Mouse (Mus musculus) heart, postnatal 25 days (tissue): ENCODE results near the gene Igf2bp1. TPM values are rescaled to one million over a fixed set of nuclear protein-coding genes. Genes with fewer than 3 reads are reported as not detected.

ENCODE experiments used
- DNase-seq: peaks from one replicate; pipeline ENCODE4 v3.0.0; 2022; ENCODE audit warnings: low spot score
- intact Hi-C: fragments of 180-260 bp; cut with DNase I; formaldehyde crosslinking; loops from one replicate; pipeline ENCODE4 v1.15.1; 2025
- microRNA-seq: library from miRNA; unstranded; fragments of <30 nt; microRNA quantifications from one replicate; pipeline ENCODE4 v1.2.0, GENCODE M21; 2022
- total RNA-seq, 2 experiments: library from RNA; stranded (reverse); gene quantifications; 2 replicates each; pipeline ENCODE4 v1.2.3; 2021

The Igf2bp1 gene
- total RNA-seq, 2 experiments from 2014 or later = 0.23 to 0.25 TPM

GRCm38 (mm10) chr11:95914571-95914991 is 91.2 kb downstream of the Igf2bp1 start, which contains the start of gene B4galnt2:
Gene B4galnt2 (minus strand): TSS chr11:95914891.
- no peak for DNase-seq
- intact Hi-C loops = no loop called here

- intact Hi-C loops = no loop called here
- DNase-seq = no peak
Measured at GRCm38 (mm10) chr11:95913959-95914566, 91.7 kb downstream of the Igf2bp1 start.

GRCm38 (mm10) chr11:95911579-95911978 is 94.2 kb downstream of the Igf2bp1 start:
- DNase-seq = no peak
- intact Hi-C loops = no loop called here

GRCm38 (mm10) chr11:95907805-95908524 is 97.8 kb downstream of the Igf2bp1 start:
- intact Hi-C loops = no loop called here
- no peak for DNase-seq

Small RNAs within 50 kb of the gene (microRNA-seq; reads per million reads assigned to microRNA genes)
- not detected for gene Mir3063

Other genes starting within 250 kb of the Igf2bp1 start
- gene Phospho1, start 181.4 kb downstream of the Igf2bp1 start, total RNA-seq = 100 to 1,000 TPM; 174 to 181 TPM
- 10 to 100 TPM; 20.6 to 21.9 TPM for gene Gngt2, start 168.7 kb downstream of the Igf2bp1 start, total RNA-seq
- gene Abi3, start 163.5 kb downstream of the Igf2bp1 start, total RNA-seq = 10 to 100 TPM in 1 of 2 experiments, 1 to 10 TPM in 1; 8.8 to 10.4 TPM
- gene B4galnt2, start 91.0 kb downstream of the Igf2bp1 start, total RNA-seq = not detected
- gene Gip, start 18.6 kb upstream of the Igf2bp1 start, total RNA-seq = not detected
- gene Snf8, start 28.9 kb upstream of the Igf2bp1 start, total RNA-seq = 10 to 100 TPM; 45.7 to 46.9 TPM
- gene Ube2z, start 59.4 kb upstream of the Igf2bp1 start, total RNA-seq = 10 to 100 TPM; 29.0 to 32.2 TPM
- gene Atp5g1, start 69.7 kb upstream of the Igf2bp1 start, total RNA-seq = 1,000 to 10,000 TPM; 3,505 to 3,833 TPM
- gene Calcoco2, start 106.0 kb upstream of the Igf2bp1 start, total RNA-seq = not detected
- gene Ttll6, start 127.8 kb upstream of the Igf2bp1 start, total RNA-seq = not detected
- not detected for gene Hoxb13, start 188.4 kb upstream of the Igf2bp1 start, total RNA-seq